Comparison of ENCODE assay signal across 8 mouse cellular contexts in genomic region chr14:120355040-120355741, GRCm38 (mm10).
A peak's percentile ranks its signal among the peaks of the same experiment; 100 is the strongest.
DNase-seq lines count a peak whose midpoint lies in the region; ATAC-seq and TF ChIP-seq lines count a peak whose summit lies in the region.

No protein-coding gene starts in this region.

- TF ChIP-seq EP300 in heart, postnatal 0 days (IDR thresholded peaks at IDR 0.05; ENCODE audit: low read depth), result no peak; the same call in 1 of the 2 replicates
- peak; percentile 26; the same call in 1 of the 2 replicates for TF ChIP-seq EP300 in lung, postnatal 0 days (IDR thresholded peaks at IDR 0.05)

- H3K27me3 ChIP-seq in heart, postnatal 0 days (ENCODE audit: control insufficient read depth, insufficient read depth, low read length), result no peaks in the 10 kb centered on the region
- H3K27me3 ChIP-seq in lung, postnatal 0 days (replicated peaks; ENCODE audit: insufficient read depth, low read length), result no peaks in the 10 kb centered on the region
- no peaks in the 10 kb centered on the region for H3K27me3 ChIP-seq in stomach, embryonic 14.5 days (ENCODE audit: control insufficient read depth, insufficient read depth, low read length)

- DNase-seq in left cerebral cortex, postnatal 4 days, result peak; percentile 72
- DNase-seq in left cerebral cortex, adult 8-10 months (ENCODE audit: low spot score in 2 of 2), result no peak
- DNase-seq in embryo, embryonic 11.5 days (ENCODE audit: low read depth, low spot score), result peak; percentile 34
- DNase-seq in heart, postnatal 0 days (ENCODE audit: low spot score), result peak; percentile 83
- DNase-seq in kidney, postnatal 25 days, result peak; percentile 78 to 80
- DNase-seq in lung, postnatal 0 days (ENCODE audit: low spot score), result peak; percentile 80
- no peak for DNase-seq in left cerebral cortex, postnatal 25 days (ENCODE audit: low spot score in 2 of 2)

- peak overlapping the region; percentile 91 for H3K27ac ChIP-seq in heart, postnatal 0 days (ENCODE audit: low read depth)
- peak overlapping the region; percentile 79 for H3K27ac ChIP-seq in lung, postnatal 0 days (ENCODE audit: low read length)
- H3K27ac ChIP-seq in stomach, embryonic 14.5 days (ENCODE audit: low read length), result peak overlapping the region; percentile 89

- 0 out of 2 replicates have a peak, but pooled peaks have one; percentile 7 for TF ChIP-seq CTCF in heart, postnatal 0 days (IDR thresholded peaks at IDR 0.05; ENCODE audit: low read depth)
- peak; percentile 13 for TF ChIP-seq CTCF in lung, postnatal 0 days (IDR thresholded peaks at IDR 0.05)

- no peak overlapping the region for H3K4me3 ChIP-seq in heart, postnatal 0 days (ENCODE audit: low read depth, low read length)
- H3K4me3 ChIP-seq in lung, postnatal 0 days (ENCODE audit: low read depth, low read length), result no peak overlapping the region
- H3K4me3 ChIP-seq in stomach, embryonic 14.5 days (ENCODE audit: low read depth, low read length), result no peak overlapping the region

- no peaks in the 10 kb centered on the region for H3K9me3 ChIP-seq in heart, postnatal 0 days (replicated peaks; ENCODE audit: control insufficient read depth, low read length)
- no peaks in the 10 kb centered on the region for H3K9me3 ChIP-seq in lung, postnatal 0 days (ENCODE audit: low read length)
- no peaks in the 10 kb centered on the region for H3K9me3 ChIP-seq in stomach, embryonic 14.5 days (ENCODE audit: control insufficient read depth, low read depth, low read length)

- intact Hi-C loops in left cerebral cortex, postnatal 4 days (cut with DNase I), result no loop called here
- intact Hi-C loops in left cerebral cortex, postnatal 25 days (cut with DNase I), result no loop called here

- 11% methylated on average over 14 of the region's 14 CpGs for WGBS in heart, postnatal 0 days
- 6% methylated on average over 14 of the region's 14 CpGs for WGBS in lung, postnatal 0 days
- WGBS in stomach, embryonic 14.5 days, result 18% methylated on average over 14 of the region's 14 CpGs

- peak overlapping the region; percentile 35 for H3K4me2 ChIP-seq in heart, postnatal 0 days (ENCODE audit: low read depth, low read length)
- peak overlapping the region; percentile 33; the same call in 1 of the 2 replicates for H3K4me2 ChIP-seq in lung, postnatal 0 days (replicated peaks; ENCODE audit: low read depth, low read length)
- H3K4me2 ChIP-seq in stomach, embryonic 14.5 days (replicated peaks; ENCODE audit: low read depth, low read length), result peak overlapping the region; percentile 34

- ATAC-seq in heart, postnatal 0 days (ENCODE audit: insufficient read depth, low read depth), result peak; percentile 83
- ATAC-seq in lung, postnatal 0 days, result peak; percentile 79
- ATAC-seq in stomach, embryonic 14.5 days (ENCODE audit: insufficient number of reproducible peaks, insufficient read depth, low FRiP score, low read depth), result peak; percentile 82

- H3K9ac ChIP-seq in heart, postnatal 0 days (replicated peaks; ENCODE audit: low read depth, low read length), result peak overlapping the region; percentile 24; the same call in 1 of the 2 replicates
- H3K9ac ChIP-seq in lung, postnatal 0 days (replicated peaks; ENCODE audit: low read depth), result no peak overlapping the region; the same call in 1 of the 2 replicates
- no peak overlapping the region for H3K9ac ChIP-seq in stomach, embryonic 14.5 days (replicated peaks; ENCODE audit: low read depth, low read length)

- H3K36me3 ChIP-seq in heart, postnatal 0 days (replicated peaks; ENCODE audit: control insufficient read depth, insufficient read depth, low read length), result peaks cover 5% of the 10 kb centered on the region; the same call in 1 of the 2 replicates
- H3K36me3 ChIP-seq in lung, postnatal 0 days (ENCODE audit: insufficient read depth, low read length), result no peaks in the 10 kb centered on the region
- no peaks in the 10 kb centered on the region for H3K36me3 ChIP-seq in stomach, embryonic 14.5 days (ENCODE audit: control insufficient read depth, insufficient read depth, low read length)

- H3K4me1 ChIP-seq in heart, postnatal 0 days (ENCODE audit: control insufficient read depth, insufficient read depth), result peaks cover 52% of the 10 kb centered on the region
- peaks cover 20% of the 10 kb centered on the region for H3K4me1 ChIP-seq in lung, postnatal 0 days (ENCODE audit: insufficient read depth, low read depth, low read length)
- peaks cover 37% of the 10 kb centered on the region for H3K4me1 ChIP-seq in stomach, embryonic 14.5 days (ENCODE audit: control insufficient read depth, insufficient read depth, low read length)

Comparison
In these comparisons a context has a peak if more than half of its experiments do, and no peak if none do; other contexts are left out.
1. DNase-seq: peak in left cerebral cortex, postnatal 4 days (single experiment), embryo, embryonic 11.5 days (single experiment), heart, postnatal 0 days (single experiment), kidney, postnatal 25 days (2 of 2) and lung, postnatal 0 days (single experiment); none in left cerebral cortex, adult 8-10 months (0 of 2) and left cerebral cortex, postnatal 25 days (0 of 2).
2. Peak in every context shown above with its lines, with median percentiles within 50 percentile points of each other: ATAC-seq, H3K27ac ChIP-seq and H3K4me2 ChIP-seq.